Mouse (Mus musculus): ENCODE measurements around the gene Calr.

- TF ChIP-seq CTCF (IDR thresholded peaks at IDR 0.05; ENCODE audit: control insufficient read depth, insufficient read depth, insufficient read length) = no peak
- no peak for TF ChIP-seq MYOG (IDR thresholded peaks at IDR 0.05; ENCODE audit: control insufficient read depth, extremely low read depth, insufficient read length)
- TF ChIP-seq USF1 (IDR thresholded peaks at IDR 0.05; ENCODE audit: low read depth) = no peak
- no peak for TF ChIP-seq MYOD1 (IDR thresholded peaks at IDR 0.05; ENCODE audit: control insufficient read depth, insufficient read length, low read depth)
- no peak for TF ChIP-seq CEBPB (IDR thresholded peaks at IDR 0.05; ENCODE audit: low read depth)
- no peak for TF ChIP-seq MAX (IDR thresholded peaks at IDR 0.05)
Observed at GRCm38 (mm10) chr8:84895963-84896362, 49.2 kb upstream of the Calr start.

All from C2C12 (cell line).